Mouse (Mus musculus): ENCODE measurements around the gene Sh3rf1. TPM values are rescaled to one million over a fixed set of nuclear protein-coding genes. Genes with fewer than 3 reads are reported as not detected.

The Sh3rf1 gene
- polyA plus RNA-seq, 1 experiment from 2014 or later = 1.6 TPM

- Histone ChIP-seq H3K36me3 (replicated peaks; ENCODE audit: insufficient read depth, low read length) (0 out of 2 replicates have a peak, but pooled peaks cover 2% of the 10 kb centered on the region), H3K9ac (replicated peaks) (no peak overlapping the region), H3K4me3 (ENCODE audit: low read depth, low read length) (no peak overlapping the region), H3K4me2 (ENCODE audit: low read depth, low read length) (no peak overlapping the region), H3K27ac (ENCODE audit: low read depth) (peak overlapping the region; percentile 35; the same call in 1 of the 2 replicates), H3K4me1 (ENCODE audit: insufficient read depth) (no peaks in the 10 kb centered on the region), H3K27me3 (ENCODE audit: insufficient read depth, low read length) (no peaks in the 10 kb centered on the region), H3K9me3 (ENCODE audit: low read length) (no peaks in the 10 kb centered on the region)
- peak; percentile 19; the same call in 1 of the 2 replicates for TF ChIP-seq CTCF (IDR thresholded peaks at IDR 0.05; ENCODE audit: low read depth)
- TF ChIP-seq EP300 (IDR thresholded peaks at IDR 0.05; ENCODE audit: low read depth) = no peak
- ATAC-seq (no peak), DNase-seq (no peak)
- WGBS (ENCODE audit: insufficient replicate concordance) = 64% methylated on average over 7 of the region's 7 CpGs
Measured at GRCm38 (mm10) chr8:61386645-61387044, 163.0 kb downstream of the Sh3rf1 start.

- DNase-seq = no peak
- no peak overlapping the region for H3K27ac ChIP-seq (ENCODE audit: low read depth)
- TF ChIP-seq EP300 (IDR thresholded peaks at IDR 0.05; ENCODE audit: low read depth) (no peak), CTCF (IDR thresholded peaks at IDR 0.05; ENCODE audit: low read depth) (no peak)
- no peaks in the 10 kb centered on the region for H3K27me3 ChIP-seq (ENCODE audit: insufficient read depth, low read length)
- H3K9ac ChIP-seq (replicated peaks) = no peak overlapping the region
- H3K4me1 ChIP-seq (ENCODE audit: insufficient read depth) = no peaks in the 10 kb centered on the region
- H3K36me3 ChIP-seq (replicated peaks; ENCODE audit: insufficient read depth, low read length) = 0 out of 2 replicates have a peak, but pooled peaks cover 2% of the 10 kb centered on the region
- H3K4me3 ChIP-seq (ENCODE audit: low read depth, low read length) = no peak overlapping the region
- H3K9me3 ChIP-seq (ENCODE audit: low read length) = no peaks in the 10 kb centered on the region
- no peak overlapping the region for H3K4me2 ChIP-seq (ENCODE audit: low read depth, low read length)
- no peak for ATAC-seq
- WGBS (ENCODE audit: insufficient replicate concordance) = 45% methylated on average over 6 of the region's 6 CpGs
Measured at GRCm38 (mm10) chr8:61387501-61387963, 163.9 kb downstream of the Sh3rf1 start.

DNA sequence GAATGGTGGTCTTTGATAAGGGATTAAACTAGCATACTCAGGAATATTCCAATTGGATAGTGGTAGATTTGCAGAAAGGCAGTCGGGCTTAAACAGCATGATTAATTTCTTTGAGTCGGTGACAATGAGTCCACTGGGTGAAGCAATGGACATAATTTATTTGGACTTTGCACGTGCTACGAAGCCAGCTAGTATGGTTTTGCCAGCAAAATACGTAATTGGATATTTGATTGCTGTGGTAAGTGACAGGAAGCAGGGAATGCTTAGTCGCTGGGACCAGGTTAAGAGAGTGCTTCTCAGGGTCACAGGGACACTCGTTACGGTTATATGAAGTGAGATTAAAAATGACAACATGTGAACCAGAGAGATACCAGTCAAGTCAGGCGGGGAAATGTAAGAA is 164.7 kb downstream of the Sh3rf1 start:
- Histone ChIP-seq H3K4me3 (ENCODE audit: low read depth, low read length) (no peak overlapping the region), H3K4me2 (ENCODE audit: low read depth, low read length) (no peak overlapping the region), H3K27ac (ENCODE audit: low read depth) (no peak overlapping the region), H3K4me1 (ENCODE audit: insufficient read depth) (no peaks in the 10 kb centered on the region), H3K36me3 (replicated peaks; ENCODE audit: insufficient read depth, low read length) (0 out of 2 replicates have a peak, but pooled peaks cover 2% of the 10 kb centered on the region), H3K27me3 (ENCODE audit: insufficient read depth, low read length) (no peaks in the 10 kb centered on the region), H3K9ac (replicated peaks) (no peak overlapping the region), H3K9me3 (ENCODE audit: low read length) (no peaks in the 10 kb centered on the region)
- DNase-seq = no peak
- WGBS (ENCODE audit: insufficient replicate concordance) = 65% methylated on average over 9 of the region's 9 CpGs
- no peak for ATAC-seq
- TF ChIP-seq CTCF (IDR thresholded peaks at IDR 0.05; ENCODE audit: low read depth) = no peak
- no peak for TF ChIP-seq EP300 (IDR thresholded peaks at IDR 0.05; ENCODE audit: low read depth)

DNA sequence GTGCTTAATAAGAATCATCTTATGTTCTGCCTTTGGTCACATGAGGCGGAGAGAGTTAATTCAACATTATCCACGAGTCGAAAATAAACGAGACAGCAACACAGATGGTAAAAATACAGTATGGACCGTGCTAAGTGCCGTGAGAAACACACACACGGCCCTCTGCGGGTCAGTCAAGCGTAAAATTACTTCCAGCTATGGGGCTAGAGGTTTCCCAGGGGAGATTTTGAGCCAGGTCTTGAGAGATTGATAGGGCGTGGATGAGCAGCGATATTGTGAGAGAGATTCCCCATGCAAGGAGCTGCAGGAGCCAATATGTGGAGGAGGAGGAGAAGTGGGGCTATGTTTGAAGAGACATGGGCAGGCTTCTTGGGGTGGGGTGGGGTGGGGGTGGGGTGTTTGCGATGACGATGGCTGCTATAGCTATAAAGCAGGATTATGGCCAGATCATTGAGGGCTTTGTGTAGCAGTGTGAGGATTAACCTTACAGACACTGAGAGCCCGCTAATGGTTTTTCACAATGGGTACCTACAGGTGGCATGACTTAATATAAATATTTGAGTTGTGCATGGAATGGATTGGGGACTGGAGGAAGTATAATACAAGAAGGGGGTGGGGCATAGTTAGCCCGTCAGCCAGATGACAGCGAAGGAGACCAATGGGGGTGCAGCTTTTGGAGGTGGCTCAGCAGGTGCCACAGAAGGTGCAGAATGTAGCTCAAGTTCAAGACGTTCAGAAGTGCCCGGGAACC is 166.8 kb downstream of the Sh3rf1 start:
- H3K4me1 ChIP-seq (ENCODE audit: insufficient read depth) = no peaks in the 10 kb centered on the region
- H3K36me3 ChIP-seq (replicated peaks; ENCODE audit: insufficient read depth, low read length) = 0 out of 2 replicates have a peak, but pooled peaks cover 3% of the 10 kb centered on the region
- H3K27ac ChIP-seq (ENCODE audit: low read depth) = no peak overlapping the region
- DNase-seq (no peak), ATAC-seq (no peak)
- no peak overlapping the region for H3K4me2 ChIP-seq (ENCODE audit: low read depth, low read length)
- no peak overlapping the region for H3K4me3 ChIP-seq (ENCODE audit: low read depth, low read length)
- no peak overlapping the region for H3K9ac ChIP-seq (replicated peaks)
- TF ChIP-seq EP300 (IDR thresholded peaks at IDR 0.05; ENCODE audit: low read depth) (no peak), CTCF (IDR thresholded peaks at IDR 0.05; ENCODE audit: low read depth) (no peak)
- 85% methylated on average over 18 of the region's 18 CpGs for WGBS (ENCODE audit: insufficient replicate concordance)
- no peaks in the 10 kb centered on the region for H3K9me3 ChIP-seq (ENCODE audit: low read length)
- H3K27me3 ChIP-seq (ENCODE audit: insufficient read depth, low read length) = no peaks in the 10 kb centered on the region

DNA sequence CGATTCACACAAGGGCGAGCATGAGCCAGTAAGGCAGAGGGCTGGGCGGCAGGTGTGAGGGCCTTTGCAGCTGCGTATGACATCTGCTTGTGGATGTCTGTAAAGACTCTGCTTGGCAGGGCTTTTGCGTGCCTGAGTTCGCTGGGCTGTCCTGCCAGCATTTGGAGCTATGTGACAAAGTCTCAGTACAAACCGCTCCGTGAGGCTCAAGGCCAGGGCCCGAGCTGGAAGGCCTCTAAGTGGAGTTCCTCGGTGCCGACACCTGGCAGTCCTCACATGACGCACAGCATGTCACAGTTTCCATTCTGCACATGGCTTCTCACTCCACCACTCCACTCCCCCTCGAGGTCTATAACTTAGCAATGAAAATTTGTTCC is 167.4 kb downstream of the Sh3rf1 start:
- Histone ChIP-seq H3K4me2 (ENCODE audit: low read depth, low read length) (no peak overlapping the region), H3K36me3 (replicated peaks; ENCODE audit: insufficient read depth, low read length) (0 out of 2 replicates have a peak, but pooled peaks cover 3% of the 10 kb centered on the region), H3K4me3 (ENCODE audit: low read depth, low read length) (no peak overlapping the region), H3K27me3 (ENCODE audit: insufficient read depth, low read length) (no peaks in the 10 kb centered on the region), H3K9ac (replicated peaks) (no peak overlapping the region), H3K27ac (ENCODE audit: low read depth) (no peak overlapping the region), H3K9me3 (ENCODE audit: low read length) (no peaks in the 10 kb centered on the region), H3K4me1 (ENCODE audit: insufficient read depth) (no peaks in the 10 kb centered on the region)
- DNase-seq (no peak), ATAC-seq (no peak)
- WGBS (ENCODE audit: insufficient replicate concordance) = 85% methylated on average over 13 of the region's 13 CpGs
- TF ChIP-seq CTCF (IDR thresholded peaks at IDR 0.05; ENCODE audit: low read depth) (no peak), EP300 (IDR thresholded peaks at IDR 0.05; ENCODE audit: low read depth) (no peak)

DNA sequence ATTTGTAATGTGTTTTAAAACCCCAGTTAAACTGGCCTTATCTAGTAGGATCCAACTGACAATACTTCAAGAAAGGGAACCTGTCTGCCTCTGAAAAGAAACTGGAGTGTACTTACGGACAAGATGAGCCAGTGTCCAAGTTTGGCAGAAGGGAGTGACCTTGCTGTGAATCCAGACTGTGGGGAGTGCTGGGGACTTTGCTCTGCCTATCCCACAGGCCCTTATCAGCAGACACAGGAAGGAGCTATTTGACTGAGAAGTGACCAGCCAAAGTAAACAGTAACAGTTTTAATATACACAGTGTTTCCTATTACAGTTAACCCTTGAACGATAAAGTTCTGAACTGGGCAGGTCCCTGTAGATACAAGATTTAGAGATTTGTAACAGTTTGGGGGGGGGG is 173.5 kb downstream of the Sh3rf1 start:
- 15% methylated on average over 2 of the region's 2 CpGs for WGBS (ENCODE audit: insufficient replicate concordance)
- Histone ChIP-seq H3K4me2 (ENCODE audit: low read depth, low read length) (peak overlapping the region; percentile 49), H3K9ac (replicated peaks) (no peak overlapping the region), H3K36me3 (replicated peaks; ENCODE audit: insufficient read depth, low read length) (0 out of 2 replicates have a peak, but pooled peaks cover 3% of the 10 kb centered on the region), H3K27me3 (ENCODE audit: insufficient read depth, low read length) (no peaks in the 10 kb centered on the region), H3K4me3 (ENCODE audit: low read depth, low read length) (0 out of 2 replicates have a peak overlapping the region, but pooled peaks have one; percentile 1), H3K4me1 (ENCODE audit: insufficient read depth) (peaks cover 4% of the 10 kb centered on the region; the same call in 1 of the 2 replicates), H3K9me3 (ENCODE audit: low read length) (no peaks in the 10 kb centered on the region), H3K27ac (ENCODE audit: low read depth) (peak overlapping the region; percentile 52)
- peak; percentile 92 for ATAC-seq
- peak; percentile 27 for DNase-seq
- TF ChIP-seq CTCF (IDR thresholded peaks at IDR 0.05; ENCODE audit: low read depth) = no peak
- no peak for TF ChIP-seq EP300 (IDR thresholded peaks at IDR 0.05; ENCODE audit: low read depth)

All from liver, postnatal 0 days (tissue).